Mouse (Mus musculus) heart, embryonic 15.5 days (tissue): ENCODE measurements at regions not wholly inside any gene's neighbourhood (a gene's known extent, or its start where the extent isn't known, plus 50 kb on each side); places are given as distances from the start of the nearest gene placed in this dataset.

Experiments
- ATAC-seq: fragments of 200-750 bp; cut with Nextera tagmentation; replicated peaks from 2 replicates; pipeline ENCODE4 v1.8.0; 2017; ENCODE audit warnings: low read depth, moderate TSS enrichment; ENCODE audit not compliant: insufficient number of reproducible peaks, insufficient read depth, low FRiP score
- H3K27ac ChIP-seq: fragments of 300-500 bp; sonication (generic); 2 replicates; pipeline ENCODE4 v1.5.1; 2015; ENCODE audit warnings: mild to moderate bottlenecking, inconsistent platforms
- H3K27me3 ChIP-seq: fragments of 300-500 bp; sonication (generic); 2 replicates; pipeline ENCODE4 v1.6.1; 2015; ENCODE audit warnings: inconsistent platforms
- H3K36me3 ChIP-seq: fragments of 300-500 bp; sonication (generic); 2 replicates; pipeline ENCODE4 v1.6.1; 2015; ENCODE audit warnings: mild to moderate bottlenecking, inconsistent platforms
- H3K4me1 ChIP-seq: fragments of 300-500 bp; sonication (generic); replicated peaks from 2 replicates; pipeline ENCODE4 v1.6.1; 2015; ENCODE audit warnings: inconsistent platforms
- H3K4me2 ChIP-seq: fragments of 300-500 bp; sonication (generic); 2 replicates; pipeline ENCODE4 v1.6.1; 2015; ENCODE audit warnings: inconsistent platforms, mild to moderate bottlenecking, moderate library complexity
- H3K4me3 ChIP-seq: fragments of 300-500 bp; sonication (generic); 2 replicates; pipeline ENCODE4 v1.5.1; 2015; ENCODE audit warnings: mild to moderate bottlenecking, inconsistent platforms
- H3K9ac ChIP-seq: fragments of 300-500 bp; sonication (generic); 2 replicates; pipeline ENCODE4 v1.6.1; 2015; ENCODE audit warnings: mild to moderate bottlenecking, inconsistent platforms
- H3K9me3 ChIP-seq: fragments of 300-500 bp; sonication (generic); replicated peaks from 2 replicates; pipeline ENCODE4 v1.6.1; 2016; ENCODE audit warnings: inconsistent platforms
- WGBS: fragments of 180-500 bp; shearing (Covaris S2); methylation state at CpG from one replicate; pipeline ENCODE4 v1.1.7; 2015; ENCODE audit warnings: mixed read lengths; 5-methylcytosine and 5-hydroxymethylcytosine counted together

- 68% methylated on average over 4 of the region's 4 CpGs for WGBS
These were observed 390.5 kb downstream of the Ccdc171 start for GRCm38 (mm10) chr4:83915871-83916270.

GRCm38 (mm10) chr4:83917009-83917408 is 391.7 kb downstream of the Ccdc171 start:
- no peaks in the 10 kb centered on the region for H3K4me1 ChIP-seq
- H3K36me3 ChIP-seq, result no peaks in the 10 kb centered on the region
- no peak overlapping the region for H3K27ac ChIP-seq
- H3K27me3 ChIP-seq, result no peaks in the 10 kb centered on the region
- H3K9me3 ChIP-seq, result no peaks in the 10 kb centered on the region
- H3K9ac ChIP-seq, result no peak overlapping the region
- no peak for ATAC-seq
- no peak overlapping the region for H3K4me2 ChIP-seq
- no peak overlapping the region for H3K4me3 ChIP-seq
- WGBS, result 63% methylated on average over 4 of the region's 4 CpGs

More at GRCm38 (mm10) chr4:83915871-83916270, 390.5 kb downstream of the Ccdc171 start:
- Histone ChIP-seq H3K36me3 (no peaks in the 10 kb centered on the region), H3K4me2 (no peak overlapping the region), H3K9me3 (no peaks in the 10 kb centered on the region), H3K4me1 (no peaks in the 10 kb centered on the region), H3K27me3 (no peaks in the 10 kb centered on the region), H3K4me3 (no peak overlapping the region), H3K9ac (no peak overlapping the region), H3K27ac (no peak overlapping the region)
- ATAC-seq, result no peak

GRCm38 (mm10) chr4:83918093-83918492 is 392.7 kb downstream of the Ccdc171 start:
- no peaks in the 10 kb centered on the region for H3K9me3 ChIP-seq
- H3K4me2 ChIP-seq, result no peak overlapping the region
- WGBS, result 76% methylated on average over 3 of the region's 3 CpGs
- ATAC-seq, result no peak
- no peaks in the 10 kb centered on the region for H3K27me3 ChIP-seq
- no peak overlapping the region for H3K4me3 ChIP-seq
- no peak overlapping the region for H3K27ac ChIP-seq
- no peaks in the 10 kb centered on the region for H3K36me3 ChIP-seq
- no peaks in the 10 kb centered on the region for H3K4me1 ChIP-seq
- H3K9ac ChIP-seq, result no peak overlapping the region

GRCm38 (mm10) chr4:83919041-83919440 is 393.7 kb downstream of the Ccdc171 start:
- WGBS, result 43% methylated on average over 1 of the region's 1 CpGs

GRCm38 (mm10) chr4:83925118-83925842 is 399.9 kb downstream of the Ccdc171 start:
- H3K27ac ChIP-seq, result no peak overlapping the region
- H3K36me3 ChIP-seq, result no peaks in the 10 kb centered on the region
- H3K27me3 ChIP-seq, result 0 out of 2 replicates have a peak, but pooled peaks cover 3% of the 10 kb centered on the region
- no peak overlapping the region for H3K9ac ChIP-seq
- no peaks in the 10 kb centered on the region for H3K4me1 ChIP-seq
- H3K9me3 ChIP-seq, result no peaks in the 10 kb centered on the region
- no peak overlapping the region for H3K4me2 ChIP-seq
- no peak for ATAC-seq
- 55% methylated on average over 8 of the region's 8 CpGs for WGBS
- no peak overlapping the region for H3K4me3 ChIP-seq

More at GRCm38 (mm10) chr4:83919041-83919440, 393.7 kb downstream of the Ccdc171 start:
- H3K27me3 ChIP-seq, result no peaks in the 10 kb centered on the region
- no peak overlapping the region for H3K27ac ChIP-seq
- H3K4me3 ChIP-seq, result no peak overlapping the region
- no peak overlapping the region for H3K4me2 ChIP-seq
- H3K4me1 ChIP-seq, result no peaks in the 10 kb centered on the region
- no peak overlapping the region for H3K9ac ChIP-seq
- H3K36me3 ChIP-seq, result no peaks in the 10 kb centered on the region
- H3K9me3 ChIP-seq, result no peaks in the 10 kb centered on the region
- no peak for ATAC-seq

DNA sequence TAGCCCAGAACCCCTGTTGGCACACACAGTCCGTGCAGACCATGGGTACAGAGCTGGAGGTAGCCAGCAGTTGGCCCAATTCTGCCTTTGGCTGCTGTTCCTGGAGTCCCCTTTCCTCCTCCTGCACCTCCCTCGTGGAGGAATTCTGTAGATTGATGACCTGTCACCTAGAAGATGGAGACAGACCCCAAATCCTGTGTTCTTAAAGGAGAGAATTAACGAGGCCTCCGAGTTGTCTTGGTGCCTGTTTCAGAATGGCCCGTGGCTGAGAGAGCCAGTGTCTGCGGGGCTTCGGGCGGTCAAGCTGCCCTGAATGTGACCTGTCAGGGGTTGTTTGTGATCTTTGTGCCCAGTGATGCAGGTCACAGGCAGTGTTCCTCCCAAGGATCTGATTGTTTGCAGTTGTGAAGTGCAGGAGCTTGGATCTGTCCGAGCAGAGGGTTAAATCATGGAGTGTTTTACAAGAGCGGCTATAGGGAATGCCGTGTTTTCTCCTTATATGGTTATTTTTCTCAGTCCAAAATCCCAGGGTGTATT is 400.9 kb downstream of the Ccdc171 start:
- Histone ChIP-seq H3K27ac (no peak overlapping the region), H3K36me3 (no peaks in the 10 kb centered on the region)

DNA sequence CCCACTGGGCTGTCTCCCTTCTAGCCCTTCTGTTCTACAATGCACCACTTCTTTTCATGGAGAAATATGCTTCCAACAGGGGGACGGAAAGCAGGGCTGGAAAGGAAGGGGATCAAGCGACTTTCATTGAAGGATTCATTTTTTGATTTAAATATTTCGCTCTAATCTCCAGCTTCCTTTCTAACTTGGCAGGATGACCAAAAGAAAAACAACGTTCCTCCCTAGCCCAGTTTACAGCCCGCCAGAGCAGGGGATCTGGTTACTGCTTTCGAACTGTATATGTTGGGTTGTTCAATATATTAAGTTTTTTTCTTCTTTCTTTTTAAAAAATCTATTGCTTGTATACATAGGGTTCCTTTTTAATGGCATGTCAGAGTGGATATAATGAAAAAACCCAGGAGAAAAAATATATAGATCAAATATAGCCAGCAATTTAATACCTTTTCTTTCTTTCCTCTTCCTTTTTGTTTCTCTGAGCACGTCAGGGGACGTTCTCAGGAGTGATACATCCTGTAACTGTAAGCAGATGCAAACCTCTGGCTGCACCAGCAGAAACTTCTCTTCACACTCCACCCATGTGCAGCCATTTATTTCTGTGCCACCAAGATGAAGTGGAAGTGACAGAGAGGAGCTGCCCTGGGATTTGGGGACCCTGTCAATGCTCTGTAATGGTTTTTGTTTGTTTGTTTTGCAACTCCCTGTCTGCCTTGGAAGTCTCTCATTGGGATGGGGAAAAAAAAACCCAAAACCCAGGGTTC is 406.7 kb downstream of the Ccdc171 start:
- no peak overlapping the region for H3K4me2 ChIP-seq
- no peak overlapping the region for H3K9ac ChIP-seq
- no peak for ATAC-seq
- H3K4me3 ChIP-seq, result no peak overlapping the region
- no peaks in the 10 kb centered on the region for H3K9me3 ChIP-seq
- H3K27ac ChIP-seq, result no peak overlapping the region
- no peaks in the 10 kb centered on the region for H3K36me3 ChIP-seq
- 43% methylated on average over 8 of the region's 8 CpGs for WGBS
- H3K4me1 ChIP-seq, result no peaks in the 10 kb centered on the region; the same call in 1 of the 2 replicates
- H3K27me3 ChIP-seq, result no peaks in the 10 kb centered on the region

More for the DNA sequence above, 400.9 kb downstream of the Ccdc171 start:
- no peak overlapping the region for H3K4me3 ChIP-seq
- H3K9me3 ChIP-seq, result no peaks in the 10 kb centered on the region
- no peak overlapping the region for H3K4me2 ChIP-seq
- WGBS, result 57% methylated on average over 11 of the region's 11 CpGs
- H3K9ac ChIP-seq, result no peak overlapping the region
- 0 out of 2 replicates have a peak, but pooled peaks cover 3% of the 10 kb centered on the region for H3K27me3 ChIP-seq
- no peaks in the 10 kb centered on the region for H3K4me1 ChIP-seq
- no peak for ATAC-seq

- Histone ChIP-seq H3K9ac (no peak overlapping the region), H3K4me2 (no peak overlapping the region), H3K9me3 (no peaks in the 10 kb centered on the region), H3K4me1 (no peaks in the 10 kb centered on the region; the same call in 1 of the 2 replicates), H3K27ac (no peak overlapping the region), H3K27me3 (no peaks in the 10 kb centered on the region), H3K36me3 (no peaks in the 10 kb centered on the region), H3K4me3 (no peak overlapping the region)
- 62% methylated on average over 9 of the region's 9 CpGs for whole genome bisulfite sequencing
- no peak for ATAC-seq
These were observed 416.3 kb downstream of the Ccdc171 start for GRCm38 (mm10) chr4:83941693-83942092.

DNA sequence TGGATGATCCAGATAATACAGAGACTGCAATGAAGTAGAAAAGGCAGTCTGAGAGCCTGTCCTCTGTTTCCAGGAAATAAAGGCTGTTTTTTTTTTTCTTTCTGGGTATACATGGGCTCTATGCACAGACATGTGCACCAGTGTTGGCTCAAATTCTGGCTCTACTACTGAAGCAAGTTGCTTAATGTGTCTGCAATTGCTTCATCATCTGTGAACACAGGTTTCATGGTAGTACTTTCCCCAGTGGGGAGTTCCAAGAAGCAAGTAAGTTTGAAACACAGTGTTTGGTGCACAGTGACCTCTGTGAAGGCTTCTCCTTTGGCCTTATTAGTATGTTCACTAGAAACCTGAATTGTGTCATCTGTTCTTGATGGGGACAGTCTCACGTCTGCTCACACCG is 424.3 kb downstream of the Ccdc171 start:
- no peaks in the 10 kb centered on the region for H3K36me3 ChIP-seq
- no peaks in the 10 kb centered on the region for H3K4me1 ChIP-seq
- H3K9ac ChIP-seq, result no peak overlapping the region
- ATAC-seq, result no peak
- H3K9me3 ChIP-seq, result no peaks in the 10 kb centered on the region
- H3K4me3 ChIP-seq, result no peak overlapping the region
- 89% methylated on average over 2 of the region's 2 CpGs for WGBS
- no peaks in the 10 kb centered on the region for H3K27me3 ChIP-seq
- H3K4me2 ChIP-seq, result no peak overlapping the region
- no peak overlapping the region for H3K27ac ChIP-seq

- Histone ChIP-seq H3K27ac (no peak overlapping the region), H3K9ac (no peak overlapping the region), H3K4me1 (no peaks in the 10 kb centered on the region), H3K27me3 (no peaks in the 10 kb centered on the region), H3K36me3 (no peaks in the 10 kb centered on the region), H3K9me3 (no peaks in the 10 kb centered on the region), H3K4me2 (no peak overlapping the region), H3K4me3 (no peak overlapping the region)
- WGBS, result 66% methylated on average over 10 of the region's 10 CpGs
- ATAC-seq, result no peak
These were observed 425.6 kb downstream of the Ccdc171 start for GRCm38 (mm10) chr4:83950809-83951409.

DNA sequence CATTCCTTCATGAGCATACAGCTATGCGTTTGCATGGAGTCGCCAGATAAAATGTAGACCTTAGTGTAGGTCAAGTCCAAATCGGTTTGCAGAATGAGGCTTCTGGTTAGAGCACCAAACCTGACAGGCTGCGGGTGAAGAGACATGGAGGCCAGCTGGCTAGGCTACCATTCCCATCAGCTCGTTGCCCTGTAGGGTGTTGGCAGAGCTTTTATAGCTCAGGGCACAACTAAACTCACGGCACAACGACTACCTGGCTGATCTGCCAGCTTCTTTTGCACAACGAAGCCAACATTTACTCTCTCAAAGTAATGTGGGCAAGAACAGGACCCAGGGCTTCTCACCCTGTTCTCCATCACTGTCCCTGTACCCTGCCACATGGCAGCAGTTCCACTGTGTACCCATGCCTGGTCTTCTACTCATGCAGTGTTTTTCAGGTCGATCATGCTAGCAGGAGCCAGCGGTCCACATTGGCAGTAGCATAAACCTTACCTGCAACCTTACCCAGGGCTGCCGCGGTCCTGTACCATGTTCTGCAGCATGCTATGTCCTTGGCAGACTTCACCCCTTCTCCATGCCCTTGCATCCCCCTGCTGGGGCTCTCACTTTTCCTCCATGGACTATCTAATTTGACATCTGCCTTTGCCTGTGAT is 431.0 kb downstream of the Ccdc171 start:
- no peak overlapping the region for H3K4me2 ChIP-seq
- no peak overlapping the region for H3K4me3 ChIP-seq
- H3K9ac ChIP-seq, result no peak overlapping the region
- no peak for ATAC-seq
- H3K9me3 ChIP-seq, result no peaks in the 10 kb centered on the region
- no peaks in the 10 kb centered on the region for H3K27me3 ChIP-seq
- no peaks in the 10 kb centered on the region for H3K4me1 ChIP-seq
- 88% methylated on average over 12 of the region's 12 CpGs for WGBS
- no peaks in the 10 kb centered on the region for H3K36me3 ChIP-seq
- no peak overlapping the region for H3K27ac ChIP-seq
